Mouse (Mus musculus): ENCODE results near the gene Gm20532. TPM values are rescaled to one million over a fixed set of nuclear protein-coding genes. Genes with fewer than 3 reads are reported as not detected.

Gene Gm20532
- polyA plus RNA-seq, 1 experiment from 2014 or later = not detected

- CTCF ChIA-PET = no interaction called here
- no peaks in the 10 kb centered on the region for H3K27me3 ChIP-seq
- in situ Hi-C loops (cut with MboI; ENCODE audit: low pct_unique_long_range_greater_than_20kb) = no loop called here
- DNase-seq (ENCODE audit: low read depth, low spot score) = no peak
- POLR2A ChIA-PET = no interaction called here
- ATAC-seq = no peak
- TF ChIP-seq CTCF (IDR thresholded peaks at IDR 0.05) = no peak
Observed at GRCm38 (mm10) chr2:26615459-26616124, 29.2 kb downstream of the Gm20532 start.

- H3K27me3 ChIP-seq = no peaks in the 10 kb centered on the region
- DNase-seq (ENCODE audit: low read depth, low spot score) (no peak), ATAC-seq (no peak)
- ChIA-PET CTCF (no interaction called here), POLR2A (no interaction called here)
- in situ Hi-C loops (cut with MboI; ENCODE audit: low pct_unique_long_range_greater_than_20kb) = no loop called here
- TF ChIP-seq CTCF (IDR thresholded peaks at IDR 0.05) = no peak
Observed at GRCm38 (mm10) chr2:26617331-26617730, 30.9 kb downstream of the Gm20532 start.

GRCm38 (mm10) chr2:26617928-26618327 lies 31.5 kb downstream of the Gm20532 start:
- in situ Hi-C loops (cut with MboI; ENCODE audit: low pct_unique_long_range_greater_than_20kb) = no loop called here
- CTCF ChIA-PET = no interaction called here
- ATAC-seq (no peak), DNase-seq (ENCODE audit: low read depth, low spot score) (no peak)
- POLR2A ChIA-PET = no interaction called here
- H3K27me3 ChIP-seq = no peaks in the 10 kb centered on the region
- TF ChIP-seq CTCF (IDR thresholded peaks at IDR 0.05) = no peak

- CTCF ChIA-PET = no interaction called here
- POLR2A ChIA-PET = no interaction called here
- no peak for TF ChIP-seq CTCF (IDR thresholded peaks at IDR 0.05)
- ATAC-seq (no peak), DNase-seq (ENCODE audit: low read depth, low spot score) (no peak)
- no peaks in the 10 kb centered on the region for H3K27me3 ChIP-seq
- in situ Hi-C loops (cut with MboI; ENCODE audit: low pct_unique_long_range_greater_than_20kb) = no loop called here
Observed at GRCm38 (mm10) chr2:26621246-26621645, 34.8 kb downstream of the Gm20532 start.

GRCm38 (mm10) chr2:26622984-26623383 lies 36.5 kb downstream of the Gm20532 start:
- ChIA-PET POLR2A (no interaction called here), CTCF (no interaction called here)
- H3K27me3 ChIP-seq = no peaks in the 10 kb centered on the region
- in situ Hi-C loops (cut with MboI; ENCODE audit: low pct_unique_long_range_greater_than_20kb) = no loop called here
- ATAC-seq (no peak), DNase-seq (ENCODE audit: low read depth, low spot score) (no peak)
- no peak for TF ChIP-seq CTCF (IDR thresholded peaks at IDR 0.05)

- POLR2A ChIA-PET = no interaction called here
- CTCF ChIA-PET = interaction anchor here (1.3 kb wide), 1 partner anchor 32 kb away, joined by 3 read pairs; no protein-coding TSS in a partner anchor
- TF ChIP-seq CTCF (IDR thresholded peaks at IDR 0.05) = no peak
- ATAC-seq (no peak), DNase-seq (ENCODE audit: low read depth, low spot score) (no peak)
- no peaks in the 10 kb centered on the region for H3K27me3 ChIP-seq
- in situ Hi-C loops (cut with MboI; ENCODE audit: low pct_unique_long_range_greater_than_20kb) = loop anchor here (25.0 kb wide), 1 partner anchor 787 kb away; no protein-coding TSS in a partner anchor
Observed at GRCm38 (mm10) chr2:26625419-26625818, 39.0 kb downstream of the Gm20532 start.

- no peak for DNase-seq (ENCODE audit: low read depth, low spot score)
Observed at GRCm38 (mm10) chr2:26626081-26626480, 39.6 kb downstream of the Gm20532 start.

GRCm38 (mm10) chr2:26627921-26628739 lies 41.7 kb downstream of the Gm20532 start, which contains the start of gene Fam69b:
Fam69b (plus strand) TSS chr2:26628457.
- in situ Hi-C loops (cut with MboI; ENCODE audit: low pct_unique_long_range_greater_than_20kb) = loop anchor here (25.0 kb wide), 1 partner anchor 784 kb away; no protein-coding TSS in a partner anchor
- POLR2A ChIA-PET = interaction anchor here (0.7 to 1.8 kb wide), 2 partner anchors 24 to 36 kb away, joined by 3 to 4 read pairs; partner anchors contain the start of gene Agpat2
- TF ChIP-seq CTCF (IDR thresholded peaks at IDR 0.05) = no peak
- ATAC-seq = peak; percentile 45
- H3K27me3 ChIP-seq = no peaks in the 10 kb centered on the region
- no peak for DNase-seq (ENCODE audit: low read depth, low spot score)
- CTCF ChIA-PET = no interaction called here

More at GRCm38 (mm10) chr2:26626081-26626480, 39.6 kb downstream of the Gm20532 start:
- CTCF ChIA-PET = interaction anchor here (1.3 kb wide), 1 partner anchor 32 kb away, joined by 3 read pairs; no protein-coding TSS in a partner anchor
- no peaks in the 10 kb centered on the region for H3K27me3 ChIP-seq
- in situ Hi-C loops (cut with MboI; ENCODE audit: low pct_unique_long_range_greater_than_20kb) = loop anchor here (25.0 kb wide), 1 partner anchor 786 kb away; no protein-coding TSS in a partner anchor
- ATAC-seq = no peak
- POLR2A ChIA-PET = no interaction called here
- no peak for TF ChIP-seq CTCF (IDR thresholded peaks at IDR 0.05)

- POLR2A ChIA-PET = interaction anchor here (0.5 to 1.8 kb wide), 4 partner anchors 10 to 277 kb away, joined by 3 to 14 read pairs (median 4); partner anchors contain the start of genes Agpat2 and Dnlz
- peak; percentile 19 for ATAC-seq
- no peak for DNase-seq (ENCODE audit: low read depth, low spot score)
- in situ Hi-C loops (cut with MboI; ENCODE audit: low pct_unique_long_range_greater_than_20kb) = loop anchor here (25.0 kb wide), 1 partner anchor 783 kb away; no protein-coding TSS in a partner anchor
- CTCF ChIA-PET = interaction anchor here (1.2 kb wide), 1 partner anchor 19 kb away, joined by 3 read pairs; no protein-coding TSS in a partner anchor
- TF ChIP-seq CTCF (IDR thresholded peaks at IDR 0.05) = no peak
- no peaks in the 10 kb centered on the region for H3K27me3 ChIP-seq
Observed at GRCm38 (mm10) chr2:26628792-26629437, 42.5 kb downstream of the Gm20532 start.
